Mouse (Mus musculus) thymus, postnatal 4 days (tissue): ENCODE measurements at regions not wholly inside any gene's neighbourhood (a gene's known extent, or its start where the extent isn't known, plus 50 kb on each side); places are given as distances from the start of the nearest gene placed in this dataset.

Experiments
- DNase-seq: peaks from one replicate; pipeline ENCODE4 v3.0.0; 2021

- no peak for DNase-seq
These were observed 495.3 kb upstream of the 4930452B06Rik start for GRCm38 (mm10) chr14:9161336-9161735.

- DNase-seq, result no peak
These were observed 491.9 kb upstream of the 4930452B06Rik start for GRCm38 (mm10) chr14:9157941-9158340.

GRCm38 (mm10) chr14:9150841-9151240 lies 484.8 kb upstream of the 4930452B06Rik start:
- DNase-seq, result no peak

- no peak for DNase-seq
These were observed 480.7 kb upstream of the 4930452B06Rik start for GRCm38 (mm10) chr14:9146595-9147219.

- DNase-seq, result no peak
These were observed 439.7 kb upstream of the 4930452B06Rik start for GRCm38 (mm10) chr14:9105708-9106107.

- DNase-seq, result no peak
These were observed 423.7 kb upstream of the 4930452B06Rik start for GRCm38 (mm10) chr14:9089625-9090326.

GRCm38 (mm10) chr14:9087103-9087502 lies 421.1 kb upstream of the 4930452B06Rik start:
- DNase-seq, result no peak

- no peak for DNase-seq
These were observed 413.6 kb upstream of the 4930452B06Rik start for GRCm38 (mm10) chr14:9079632-9080031.

- no peak for DNase-seq
These were observed 413.0 kb upstream of the 4930452B06Rik start for GRCm38 (mm10) chr14:9079014-9079413.

GRCm38 (mm10) chr14:9071176-9071575 lies 405.1 kb upstream of the 4930452B06Rik start:
- DNase-seq, result no peak

GRCm38 (mm10) chr14:9060058-9060457 lies 394.0 kb upstream of the 4930452B06Rik start:
- no peak for DNase-seq

GRCm38 (mm10) chr14:9028811-9029210 lies 362.8 kb upstream of the 4930452B06Rik start:
- DNase-seq, result no peak

- no peak for DNase-seq
These were observed 349.8 kb upstream of the 4930452B06Rik start for GRCm38 (mm10) chr14:9015826-9016225.

GRCm38 (mm10) chr14:9003034-9003433 lies 337.0 kb upstream of the 4930452B06Rik start:
- DNase-seq, result no peak

- DNase-seq, result no peak
These were observed 334.5 kb upstream of the 4930452B06Rik start for GRCm38 (mm10) chr14:9000408-9001092.

- no peak for DNase-seq
These were observed 333.8 kb upstream of the 4930452B06Rik start for GRCm38 (mm10) chr14:8999815-9000214.

GRCm38 (mm10) chr14:8993421-8993820 lies 327.4 kb upstream of the 4930452B06Rik start:
- no peak for DNase-seq

- no peak for DNase-seq
These were observed 319.2 kb upstream of the 4930452B06Rik start for GRCm38 (mm10) chr14:8985086-8985793.

- DNase-seq, result no peak
These were observed 295.5 kb upstream of the 4930452B06Rik start for GRCm38 (mm10) chr14:8961554-8961953.

GRCm38 (mm10) chr14:8952853-8953397 lies 286.9 kb upstream of the 4930452B06Rik start:
- DNase-seq, result no peak

GRCm38 (mm10) chr14:8948751-8949150 lies 282.7 kb upstream of the 4930452B06Rik start:
- DNase-seq, result no peak

GRCm38 (mm10) chr14:8946851-8947625 lies 281.0 kb upstream of the 4930452B06Rik start:
- no peak for DNase-seq
